Comparison of ENCODE assay signal across 8 mouse cellular contexts in the genomic region with DNA sequence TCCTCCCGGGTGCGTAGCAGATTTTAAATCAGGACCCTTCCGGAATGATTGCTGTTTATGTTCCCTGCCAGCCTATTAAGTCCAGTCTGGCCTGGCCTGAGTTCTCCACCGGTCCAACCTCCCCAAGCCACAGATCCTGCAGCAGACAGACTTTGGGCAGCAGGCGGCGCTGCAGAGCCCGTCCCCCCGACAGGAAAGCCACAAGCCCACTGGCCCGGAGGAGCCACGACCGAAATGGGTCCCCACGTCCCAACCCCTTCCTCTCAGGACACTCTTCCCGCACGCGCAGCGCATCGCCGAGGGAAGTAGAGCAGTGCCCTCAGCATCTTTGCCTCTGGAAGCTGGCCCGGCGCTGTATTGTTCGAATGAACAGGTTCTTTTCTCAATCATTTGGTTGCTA. TPM values are rescaled to one million over a fixed set of nuclear protein-coding genes. Genes with fewer than 3 reads are reported as not detected.
DNase-seq lines count a peak whose midpoint lies in the region; ATAC-seq and TF ChIP-seq lines count a peak whose summit lies in the region.

No protein-coding gene starts in this region.

- TF ChIP-seq CTCF in E14TG2a.4 (conservative IDR thresholded peaks at IDR 0.05; ENCODE audit: low read length) = peak; percentile 85
- peak; percentile 79 for TF ChIP-seq CTCF in liver, postnatal 0 days (IDR thresholded peaks at IDR 0.05; ENCODE audit: low read depth)
- peak; percentile 79; the same call in 1 of the 2 replicates for TF ChIP-seq CTCF in thymus, adult 2 months (IDR thresholded peaks at IDR 0.05; ENCODE audit: borderline replicate concordance, control insufficient read depth, extremely low read depth, insufficient read depth, low read length, poor library complexity)

- H3K4me2 ChIP-seq in forebrain, embryonic 14.5 days (ENCODE audit: low read length) = peak overlapping the region; percentile 78
- H3K4me2 ChIP-seq in liver, postnatal 0 days (ENCODE audit: low read depth, low read length) = peak overlapping the region; percentile 84

- 3% methylated on average over 21 of the region's 21 CpGs for WGBS in forebrain, embryonic 14.5 days
- 2% methylated on average over 21 of the region's 21 CpGs for WGBS in liver, postnatal 0 days (ENCODE audit: insufficient replicate concordance)
- WGBS in thymus, adult 2 months = 7% methylated on average over 21 of the region's 21 CpGs

- no peak overlapping the region for H3K9ac ChIP-seq in forebrain, embryonic 14.5 days (ENCODE audit: low read length)
- H3K9ac ChIP-seq in liver, postnatal 0 days (replicated peaks) = no peak overlapping the region

- no peak overlapping the region for H3K27ac ChIP-seq in forebrain, embryonic 14.5 days (ENCODE audit: low read depth, low read length)
- no peak overlapping the region for H3K27ac ChIP-seq in liver, postnatal 0 days (ENCODE audit: low read depth)
- H3K27ac ChIP-seq in thymus, adult 2 months (ENCODE audit: control insufficient read depth, insufficient read depth, low read length) = no peak overlapping the region

- peaks cover 12% of the 10 kb centered on the region for H3K4me1 ChIP-seq in E14TG2a.4 (replicated peaks; ENCODE audit: low read depth, low read length)
- no peaks in the 10 kb centered on the region; the same call in 1 of the 2 replicates for H3K4me1 ChIP-seq in forebrain, embryonic 14.5 days (ENCODE audit: control insufficient read depth, insufficient read depth, low read length)
- H3K4me1 ChIP-seq in liver, postnatal 0 days (ENCODE audit: insufficient read depth) = no peaks in the 10 kb centered on the region; the same call in 1 of the 2 replicates
- H3K4me1 ChIP-seq in thymus, adult 2 months (replicated peaks; ENCODE audit: control insufficient read depth, insufficient read depth, low read length) = peaks cover 10% of the 10 kb centered on the region; the same call in 1 of the 2 replicates

- peaks cover 56% of the 10 kb centered on the region for H3K27me3 ChIP-seq in E14TG2a.4 (ENCODE audit: insufficient read depth, low read length)
- H3K27me3 ChIP-seq in forebrain, embryonic 14.5 days (replicated peaks; ENCODE audit: control insufficient read depth, insufficient read depth, low read length) = 0 out of 2 replicates have a peak, but pooled peaks cover 4% of the 10 kb centered on the region
- H3K27me3 ChIP-seq in liver, postnatal 0 days (ENCODE audit: insufficient read depth, low read length) = peaks cover 22% of the 10 kb centered on the region
- 0 out of 2 replicates have a peak, but pooled peaks cover 8% of the 10 kb centered on the region for H3K27me3 ChIP-seq in thymus, adult 2 months (ENCODE audit: control insufficient read depth, insufficient read depth, low read length)

- no peak for TF ChIP-seq POLR2A in thymus, adult 2 months (IDR thresholded peaks at IDR 0.05; ENCODE audit: control insufficient read depth, extremely low read depth, insufficient read depth, low read length, poor library complexity)

- TF ChIP-seq EP300 in liver, postnatal 0 days (IDR thresholded peaks at IDR 0.05; ENCODE audit: low read depth) = no peak

- no peaks in the 10 kb centered on the region for H3K9me3 ChIP-seq in E14TG2a.4 (ENCODE audit: low read length)
- H3K9me3 ChIP-seq in forebrain, embryonic 14.5 days (replicated peaks; ENCODE audit: control insufficient read depth, low read length) = no peaks in the 10 kb centered on the region
- no peaks in the 10 kb centered on the region for H3K9me3 ChIP-seq in liver, postnatal 0 days (ENCODE audit: low read length)

- DNase-seq in c-Kit-positive CD71-positive TER-119-positive erythroid progenitor cells, embryonic 14.5 days (ENCODE audit: low spot score) = peak; percentile 8
- DNase-seq in forebrain, embryonic 14.5 days (ENCODE audit: low spot score) = peak; percentile 78
- DNase-seq in heart, postnatal 14 days = peak; percentile 81
- peak; percentile 66 to 85 for DNase-seq in kidney, postnatal 36 days
- peak; percentile 75 for DNase-seq in liver, postnatal 0 days
- DNase-seq in ovary, postnatal 10 days (ENCODE audit: low spot score) = peak; percentile 54
- peak; percentile 64 for DNase-seq in thymus, adult 2 months

- H3K4me3 ChIP-seq in E14TG2a.4 (replicated peaks; ENCODE audit: low read length) = peak overlapping the region; percentile 82
- H3K4me3 ChIP-seq in forebrain, embryonic 14.5 days (ENCODE audit: low read depth, low read length) = peak overlapping the region; percentile 70
- peak overlapping the region; percentile 57 for H3K4me3 ChIP-seq in liver, postnatal 0 days (ENCODE audit: low read depth, low read length)
- H3K4me3 ChIP-seq in thymus, adult 2 months (ENCODE audit: control insufficient read depth, insufficient read depth, low read length) = no peak overlapping the region

- peak; percentile 60 for ATAC-seq in forebrain, embryonic 14.5 days
- ATAC-seq in liver, postnatal 0 days = peak; percentile 38; the same call in 1 of the 2 replicates

- no peaks in the 10 kb centered on the region for H3K36me3 ChIP-seq in E14TG2a.4 (ENCODE audit: insufficient read depth, low read length)
- H3K36me3 ChIP-seq in forebrain, embryonic 14.5 days (ENCODE audit: control insufficient read depth, insufficient read depth, low read length) = no peaks in the 10 kb centered on the region
- no peaks in the 10 kb centered on the region for H3K36me3 ChIP-seq in liver, postnatal 0 days (replicated peaks; ENCODE audit: insufficient read depth, low read length)
- no peaks in the 10 kb centered on the region for H3K36me3 ChIP-seq in thymus, adult 2 months (ENCODE audit: control insufficient read depth, insufficient read depth, low read length)

- intact Hi-C loops in heart, postnatal 14 days (cut with DNase I) = loop anchor here (1.0 kb wide), 1 partner anchor 147 kb away; no protein-coding TSS in a partner anchor

RNA-seq across cellular contexts. Expression of gene Trpc3, which starts 1.1 kb away (rescaled TPM):
- polyA plus RNA-seq in forebrain, embryonic 14.5 days (2014; fragmentation: Nextera tagmentation; extraction: Ambion mirVana) = 4.8 and 5.6 TPM in 2 replicates
- total RNA-seq in heart, postnatal 14 days (2021) = 1 to 10 TPM; 7.5 to 8.9 TPM
- polyA plus RNA-seq in liver, postnatal 0 days (2015; fragmentation: Nextera tagmentation; extraction: Ambion mirVana) = 0.26 and 0.46 TPM in 2 replicates
- polyA plus RNA-seq in thymus, adult 2 months (2012; rRNA removed) = 0.43 and 0.58 TPM in 2 replicates

Comparison
In these comparisons a context has a peak if more than half of its experiments do, and no peak if none do; other contexts are left out.
1. DNase-seq: peak in every context shown above with its lines; median percentile 81 in heart, postnatal 14 days; 78 in forebrain, embryonic 14.5 days; 76 in kidney, postnatal 36 days; 75 in liver, postnatal 0 days; 64 in thymus, adult 2 months; 54 in ovary, postnatal 10 days; 8 in c-Kit-positive CD71-positive TER-119-positive erythroid progenitor cells, embryonic 14.5 days.